Mouse (Mus musculus) spleen, adult 10 weeks (tissue): ENCODE data around the gene 1110051M20Rik. TPM values are rescaled to one million over a fixed set of nuclear protein-coding genes. Genes with fewer than 3 reads are reported as not detected.

Experiments
- polyA plus RNA-seq: library from polyadenylated mRNA; stranded (reverse); fragments of 350-450 nt; fragmentation: Illumina TruSeq; extraction: RNeasy Lipid Tissue Mini Kit (QIAGEN cat#74804); gene quantifications from one replicate; pipeline ENCODE4 v1.2.3, GENCODE M21; 2015; ENCODE audit warnings: low replicate concordance; ENCODE audit not compliant: insufficient read depth

The 1110051M20Rik gene
- 10.5 TPM for polyA plus RNA-seq

GRCm38 (mm10) chr2:91444286-91444892, at the start of gene 1110051M20Rik:
TSS of gene 1110051M20Rik (minus strand) at chr2:91444704.

GRCm38 (mm10) chr2:91457259-91457655, 12.8 kb upstream of the 1110051M20Rik start, which contains the start of gene Lrp4:
TSS of gene Lrp4 (plus strand) at chr2:91457511.

GRCm38 (mm10) chr2:91264711-91265681, 179.5 kb downstream of the 1110051M20Rik start, which contains the start of gene Arfgap2:
TSS of gene Arfgap2 (plus strand) at chr2:91264974.

GRCm38 (mm10) chr2:91255661-91256150, 188.8 kb downstream of the 1110051M20Rik start, which contains the start of gene Pacsin3:
TSS of gene Pacsin3 (plus strand) at chr2:91255954.

GRCm38 (mm10) chr2:91236601-91237510, 207.6 kb downstream of the 1110051M20Rik start, which contains the start of gene Ddb2:
TSS of gene Ddb2 (minus strand) at chr2:91236982.

Other genes starting within 250 kb of the 1110051M20Rik start
- gene Nr1h3, start 241.9 kb downstream of the 1110051M20Rik start, polyA plus RNA-seq, result 25.2 TPM
- 51.3 TPM for gene Acp2, start 241.8 kb downstream of the 1110051M20Rik start, polyA plus RNA-seq
- gene Ddb2, start 207.7 kb downstream of the 1110051M20Rik start, polyA plus RNA-seq, result 65.7 TPM
- gene Pacsin3, start 188.8 kb downstream of the 1110051M20Rik start, polyA plus RNA-seq, result 0.76 TPM
- 59.1 TPM for gene Arfgap2, start 179.7 kb downstream of the 1110051M20Rik start, polyA plus RNA-seq
- gene Lrp4, start 12.8 kb upstream of the 1110051M20Rik start, polyA plus RNA-seq, result 2.4 TPM
- gene Ckap5, start 82.1 kb upstream of the 1110051M20Rik start, polyA plus RNA-seq, result 38.9 TPM
- 0.19 TPM for gene F2, start 191.7 kb upstream of the 1110051M20Rik start, polyA plus RNA-seq
- gene Zfp408, start 205.1 kb upstream of the 1110051M20Rik start, polyA plus RNA-seq, result 14.3 TPM
- gene Arhgap1, start 205.2 kb upstream of the 1110051M20Rik start, polyA plus RNA-seq, result 80.0 TPM